Mouse (Mus musculus) erythroblast, embryonic 14.5 days (primary cell): ENCODE results near the gene Rccd1.

Experiments used
- GATA1 ChIP-seq: IDR thresholded peaks from 2 replicates; pipeline ENCODE4 v1.6.1; 2012; ENCODE audit warnings: low read length, inconsistent platforms, mixed read lengths
- TAL1 ChIP-seq: IDR thresholded peaks from 3 replicates; pipeline ENCODE4 v1.6.1; 2012; ENCODE audit warnings: low read length, inconsistent platforms, mixed read lengths

DNA sequence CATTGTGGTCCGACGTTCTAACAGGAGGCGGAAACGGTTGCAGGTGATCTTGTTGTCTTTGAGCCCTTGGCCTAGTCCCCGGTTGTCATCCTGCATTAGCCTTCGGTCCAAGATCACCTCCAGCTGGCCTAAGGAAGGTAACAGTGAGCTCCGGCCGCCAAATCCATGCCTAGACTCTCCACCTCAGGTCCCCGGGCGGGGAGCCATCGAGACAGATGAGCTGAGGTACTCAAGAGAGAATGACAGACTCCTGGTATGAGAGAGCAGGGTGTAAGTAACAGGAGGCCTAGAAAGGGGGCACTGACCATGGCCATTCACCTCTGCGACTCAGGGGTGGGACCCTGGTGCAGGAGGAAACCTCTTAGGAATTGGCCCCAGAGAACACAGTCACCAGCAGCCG lies 32.1 kb upstream of the Rccd1 start:
- no peak for TF ChIP-seq TAL1
- TF ChIP-seq GATA1, result no peak
